Mouse (Mus musculus): Measurements from ENCODE around the gene Swap70.

DNA sequence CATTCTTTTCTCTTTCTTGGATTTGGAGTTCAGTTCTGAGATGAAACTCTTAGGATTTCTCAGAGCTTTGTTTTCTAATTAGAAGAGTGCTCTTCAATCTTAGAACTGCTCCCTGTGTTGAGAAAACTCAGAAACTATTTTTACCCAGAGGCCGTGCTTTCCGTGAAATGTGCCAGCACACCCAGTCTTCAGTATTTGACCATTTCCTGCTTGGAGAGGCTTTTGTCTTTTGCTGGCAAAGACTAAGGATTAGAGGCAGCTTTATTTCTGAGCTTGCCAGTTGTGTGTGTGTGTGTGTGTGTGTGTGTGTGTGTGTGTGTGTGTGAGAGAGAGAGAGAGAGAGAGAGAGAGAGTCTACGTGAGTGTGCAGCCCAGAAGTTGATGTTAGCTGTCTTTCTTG, 6.6 kb upstream of the Swap70 start:
- TF ChIP-seq CTCF (conservative IDR thresholded peaks at IDR 0.05; ENCODE audit: low read length), result no peak
- TF ChIP-seq POU5F1 (IDR thresholded peaks at IDR 0.05; ENCODE audit: borderline replicate concordance, low read length), result no peak
- no peak for TF ChIP-seq NANOG (IDR thresholded peaks at IDR 0.05; ENCODE audit: borderline replicate concordance, low read length)
